Mouse (Mus musculus) ES-E14 (cell line): ENCODE data around the gene Lca5.

Source experiments
- CHD2 ChIP-seq: IDR thresholded peaks from 2 replicates; pipeline ENCODE4 v1.6.1; 2014; ENCODE audit warnings: mild to moderate bottlenecking, low read depth, low read length, inconsistent platforms
- ZC3H11A ChIP-seq: IDR thresholded peaks from 2 replicates; pipeline ENCODE4 v1.6.1; 2012; ENCODE audit warnings: low read depth, mild to moderate bottlenecking, inconsistent platforms, low read length, borderline replicate concordance

GRCm38 (mm10) chr9:83437621-83438020 is 3.3 kb downstream of the Lca5 start:
- TF ChIP-seq ZC3H11A (no peak), CHD2 (no peak)
